Mouse (Mus musculus) layer of hippocampus, adult 8-10 months (tissue): ENCODE data around the gene Mlxipl. TPM values are rescaled to one million over a fixed set of nuclear protein-coding genes. Genes with fewer than 3 reads are reported as not detected.
"Not testable (repeated sequence)": the region's sequence is repeated elsewhere in the genome, so short reads cannot be mapped to it uniquely, and the experiment has no call there.

Experiments used
- DNase-seq, 2 experiments: peaks; one replicate each; pipeline ENCODE4 v3.0.0; 2022; ENCODE audit warnings: low spot score in 2 of 2
- total RNA-seq, 4 experiments: library from RNA; stranded (reverse); gene quantifications; 2 replicates each; pipeline ENCODE4 v1.2.4; 2022

Gene Mlxipl
- total RNA-seq, result 10 to 100 TPM in 2 of 4 experiments, 1 to 10 TPM in 2; 4.5 to 17.6 (median 11.8) TPM

- no peak for DNase-seq
These were observed at the start of gene Mlxipl for GRCm38 (mm10) chr5:135089653-135090052. Gene Mlxipl (plus strand): TSS chr5:135089890.

GRCm38 (mm10) chr5:135040059-135040458 is 49.6 kb upstream of the Mlxipl start:
- no peak for DNase-seq

GRCm38 (mm10) chr5:135040777-135041176 is 48.9 kb upstream of the Mlxipl start:
- DNase-seq, result no peak

- no peak for DNase-seq
These were observed 47.4 kb upstream of the Mlxipl start for GRCm38 (mm10) chr5:135042105-135042788.

- DNase-seq, result no peak
These were observed 45.1 kb upstream of the Mlxipl start for GRCm38 (mm10) chr5:135044575-135044974.

- no peak for DNase-seq
These were observed 41.2 kb upstream of the Mlxipl start for GRCm38 (mm10) chr5:135048539-135048938.

- not testable (repeated sequence) for DNase-seq
These were observed 40.4 kb upstream of the Mlxipl start for GRCm38 (mm10) chr5:135049268-135049667.

- no peak for DNase-seq
These were observed 36.3 kb upstream of the Mlxipl start for GRCm38 (mm10) chr5:135053356-135053755.

- peak; percentile 96 to 98 for DNase-seq
These were observed 25.9 kb upstream of the Mlxipl start, which contains the start of gene Dnajc30 for GRCm38 (mm10) chr5:135063629-135064381. Gene Dnajc30 (plus strand): TSS chr5:135064202.

- DNase-seq, result no peak
These were observed 25.3 kb upstream of the Mlxipl start for GRCm38 (mm10) chr5:135064382-135064766.

GRCm38 (mm10) chr5:135064909-135065446 is 24.7 kb upstream of the Mlxipl start, which contains the start of gene Bud23:
Gene Bud23 (minus strand): TSS chr5:135064959.
- not testable (repeated sequence) for DNase-seq

- no peak for DNase-seq
These were observed 23.7 kb upstream of the Mlxipl start for GRCm38 (mm10) chr5:135066008-135066407.

GRCm38 (mm10) chr5:135070448-135070847 is 19.2 kb upstream of the Mlxipl start:
- DNase-seq, result no peak

- no peak for DNase-seq
These were observed 17.6 kb upstream of the Mlxipl start for GRCm38 (mm10) chr5:135072061-135072460.

GRCm38 (mm10) chr5:135072720-135073119 is 17.0 kb upstream of the Mlxipl start:
- DNase-seq, result no peak

GRCm38 (mm10) chr5:135073349-135074150 is 16.1 kb upstream of the Mlxipl start:
- no peak for DNase-seq

GRCm38 (mm10) chr5:135075655-135076054 is 14.0 kb upstream of the Mlxipl start:
- no peak for DNase-seq

- DNase-seq, result no peak
These were observed 13.3 kb upstream of the Mlxipl start for GRCm38 (mm10) chr5:135076368-135076767.

- peak; percentile 47 to 52 for DNase-seq
These were observed 12.7 kb upstream of the Mlxipl start for GRCm38 (mm10) chr5:135076931-135077505.

- DNase-seq, result peak; percentile 81 to 93
These were observed 11.9 kb upstream of the Mlxipl start, which contains the start of gene Vps37d for GRCm38 (mm10) chr5:135077564-135078481. Gene Vps37d (minus strand): TSS chr5:135078266.
